Mouse (Mus musculus) intestine, embryonic 15.5 days (tissue): ENCODE results near the gene Pelo. TPM values are rescaled to one million over a fixed set of nuclear protein-coding genes. Genes with fewer than 3 reads are reported as not detected.

ENCODE experiments used
- ATAC-seq: fragments of 200-750 bp; cut with Nextera tagmentation; 2 replicates; pipeline ENCODE4 v1.8.0; 2017; ENCODE audit warnings: moderate TSS enrichment, moderate library complexity
- H3K27ac ChIP-seq: fragments of 300-500 bp; sonication (generic); 2 replicates; pipeline ENCODE4 v1.5.1; 2015; ENCODE audit warnings: mild to moderate bottlenecking, inconsistent platforms
- H3K27me3 ChIP-seq: fragments of 300-500 bp; sonication (generic); replicated peaks from 2 replicates; pipeline ENCODE4 v1.6.1; 2015; ENCODE audit warnings: inconsistent platforms
- H3K36me3 ChIP-seq: fragments of 300-500 bp; sonication (generic); 2 replicates; pipeline ENCODE4 v1.6.1; 2015; ENCODE audit warnings: inconsistent platforms
- H3K4me1 ChIP-seq: fragments of 300-500 bp; sonication (generic); replicated peaks from 2 replicates; pipeline ENCODE4 v1.6.1; 2015; ENCODE audit warnings: inconsistent platforms
- H3K4me2 ChIP-seq: fragments of 300-500 bp; sonication (generic); replicated peaks from 2 replicates; pipeline ENCODE4 v1.6.1; 2015; ENCODE audit warnings: mild to moderate bottlenecking, inconsistent platforms
- H3K4me3 ChIP-seq: fragments of 300-500 bp; sonication (generic); replicated peaks from 2 replicates; pipeline ENCODE4 v1.5.1; 2015; ENCODE audit warnings: inconsistent platforms
- H3K9ac ChIP-seq: fragments of 300-500 bp; sonication (generic); 2 replicates; pipeline ENCODE4 v1.6.1; 2015; ENCODE audit warnings: inconsistent platforms
- H3K9me3 ChIP-seq: fragments of 300-500 bp; sonication (generic); 2 replicates; pipeline ENCODE4 v1.6.1; 2016; ENCODE audit warnings: inconsistent platforms
- WGBS: fragments of 180-500 bp; shearing (Covaris S2); methylation state at CpG from one replicate; pipeline ENCODE4 v1.1.7; 2015; 5-methylcytosine and 5-hydroxymethylcytosine counted together
- polyA plus RNA-seq: library from polyadenylated mRNA; unstranded; fragments of >200 nt; fragmentation: Nextera tagmentation; extraction: Ambion mirVana; gene quantifications from 2 replicates; pipeline ENCODE4 v1.2.1, GENCODE M21; 2015

The Pelo gene
- polyA plus RNA-seq, 1 experiment from 2014 or later = 6.0 TPM

DNA sequence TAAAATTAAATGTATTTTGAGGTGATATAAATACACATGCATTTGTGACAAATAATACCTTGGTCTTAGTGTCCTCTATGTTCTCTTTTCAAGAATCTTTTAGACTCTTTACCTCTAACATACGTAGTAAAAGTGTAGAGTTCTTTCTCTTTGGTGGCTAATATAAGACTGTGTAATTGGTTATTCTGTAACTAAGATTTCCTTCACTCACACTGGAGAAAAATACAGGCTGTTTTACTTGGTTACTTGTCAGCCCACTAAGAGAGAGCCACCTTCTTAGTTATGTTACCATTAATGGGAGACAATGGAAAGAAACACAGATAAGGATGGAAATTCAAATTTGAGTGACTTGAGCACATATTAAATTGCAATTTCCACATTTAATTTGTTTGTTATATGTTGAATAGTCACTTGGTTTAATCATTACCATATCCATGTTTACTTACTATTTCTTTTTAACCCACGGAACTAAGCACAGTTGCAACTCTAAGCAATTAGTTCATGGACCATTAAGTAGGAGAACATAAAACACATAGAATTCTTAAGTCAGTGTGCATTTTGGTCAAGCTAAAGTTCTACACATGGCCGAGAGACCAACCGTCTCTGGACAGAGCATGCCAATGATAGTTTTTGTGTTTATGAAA, 22.5 kb downstream of the Pelo start:
- H3K4me2 ChIP-seq = no peak overlapping the region
- no peak overlapping the region for H3K27ac ChIP-seq

GRCm38 (mm10) chr13:115057555-115057954, 32.4 kb downstream of the Pelo start:
- ATAC-seq = no peak

More for the DNA sequence above, 22.5 kb downstream of the Pelo start:
- Histone ChIP-seq H3K36me3 (no peaks in the 10 kb centered on the region), H3K9me3 (no peaks in the 10 kb centered on the region), H3K4me3 (no peak overlapping the region), H3K4me1 (no peaks in the 10 kb centered on the region), H3K9ac (no peak overlapping the region), H3K27me3 (no peaks in the 10 kb centered on the region)
- no peak for ATAC-seq
- WGBS = 90% methylated on average over 4 of the region's 4 CpGs

GRCm38 (mm10) chr13:115054783-115055182, 35.2 kb downstream of the Pelo start:
- Histone ChIP-seq H3K9ac (no peak overlapping the region), H3K4me1 (no peaks in the 10 kb centered on the region), H3K4me2 (0 out of 2 replicates have a peak overlapping the region, but pooled peaks have one; percentile 3), H3K9me3 (no peaks in the 10 kb centered on the region), H3K36me3 (no peaks in the 10 kb centered on the region), H3K27ac (no peak overlapping the region), H3K27me3 (no peaks in the 10 kb centered on the region), H3K4me3 (no peak overlapping the region)
- WGBS = 34% methylated on average over 9 of the region's 9 CpGs
- ATAC-seq = no peak

More at GRCm38 (mm10) chr13:115057555-115057954, 32.4 kb downstream of the Pelo start:
- H3K27me3 ChIP-seq = no peaks in the 10 kb centered on the region
- H3K4me3 ChIP-seq = no peak overlapping the region
- H3K4me2 ChIP-seq = no peak overlapping the region
- no peaks in the 10 kb centered on the region for H3K4me1 ChIP-seq
- H3K36me3 ChIP-seq = no peaks in the 10 kb centered on the region
- H3K27ac ChIP-seq = no peak overlapping the region
- 80% methylated on average over 5 of the region's 5 CpGs for WGBS
- H3K9me3 ChIP-seq = no peaks in the 10 kb centered on the region
- H3K9ac ChIP-seq = no peak overlapping the region

DNA sequence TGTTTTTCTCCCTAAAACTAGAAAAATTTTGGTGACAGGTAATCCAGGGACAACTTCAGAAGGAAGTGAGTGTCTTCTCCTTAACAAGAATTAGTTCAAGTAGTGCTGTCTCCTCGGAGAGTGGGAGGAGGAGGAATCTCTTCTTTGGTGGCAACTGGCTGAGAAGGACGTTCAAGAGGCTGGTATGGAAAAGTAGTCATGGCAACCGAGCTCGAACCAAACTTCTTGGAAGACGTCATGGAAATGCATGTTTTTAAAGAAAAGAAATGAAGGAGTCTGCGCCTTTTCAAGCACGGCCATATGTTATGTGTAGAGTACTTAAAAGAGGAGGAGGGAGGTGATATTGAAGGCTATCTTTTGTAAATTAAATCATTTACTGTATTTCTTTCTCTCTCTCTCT, 37.4 kb downstream of the Pelo start:
- Histone ChIP-seq H3K4me1 (no peaks in the 10 kb centered on the region), H3K9me3 (no peaks in the 10 kb centered on the region), H3K27me3 (no peaks in the 10 kb centered on the region), H3K27ac (no peak overlapping the region), H3K9ac (no peak overlapping the region), H3K36me3 (no peaks in the 10 kb centered on the region), H3K4me3 (no peak overlapping the region), H3K4me2 (no peak overlapping the region)
- no peak for ATAC-seq
- WGBS = 81% methylated on average over 7 of the region's 7 CpGs

- Histone ChIP-seq H3K27ac (peak overlapping the region; percentile 44; the same call in 1 of the 2 replicates), H3K4me3 (no peak overlapping the region), H3K27me3 (no peaks in the 10 kb centered on the region), H3K36me3 (no peaks in the 10 kb centered on the region), H3K4me2 (no peak overlapping the region), H3K9ac (no peak overlapping the region), H3K4me1 (no peaks in the 10 kb centered on the region), H3K9me3 (no peaks in the 10 kb centered on the region)
- ATAC-seq = peak; percentile 75
- 65% methylated on average over 13 of the region's 13 CpGs for WGBS
These were observed 39.1 kb downstream of the Pelo start for GRCm38 (mm10) chr13:115050660-115051559.

- no peaks in the 10 kb centered on the region for H3K27me3 ChIP-seq
- no peak overlapping the region for H3K27ac ChIP-seq
- no peak overlapping the region for H3K4me3 ChIP-seq
- no peak for ATAC-seq
- no peak overlapping the region for H3K4me2 ChIP-seq
- H3K9me3 ChIP-seq = no peaks in the 10 kb centered on the region
- WGBS = 45% methylated on average over 2 of the region's 2 CpGs
- no peaks in the 10 kb centered on the region for H3K4me1 ChIP-seq
- no peak overlapping the region for H3K9ac ChIP-seq
- no peaks in the 10 kb centered on the region for H3K36me3 ChIP-seq
These were observed 47.3 kb downstream of the Pelo start for GRCm38 (mm10) chr13:115042652-115043051.

Other genes starting within 250 kb of the Pelo start
- gene Itga2, start 158.1 kb downstream of the Pelo start, polyA plus RNA-seq = 7.0 and 9.8 TPM in 2 replicates
- gene Gm49395, start 11.7 kb upstream of the Pelo start, polyA plus RNA-seq = 5.4 TPM in 2 replicates
- gene Itga1, start 11.8 kb upstream of the Pelo start, polyA plus RNA-seq = 17.4 and 18.0 TPM in 2 replicates